Mouse (Mus musculus): ENCODE measurements around the gene Zscan29. TPM values are rescaled to one million over a fixed set of nuclear protein-coding genes. Genes with fewer than 3 reads are reported as not detected.
"Not testable (repeated sequence)": the region's sequence is repeated elsewhere in the genome, so short reads cannot be mapped to it uniquely, and the experiment has no call there.

Gene Zscan29
- total and polyA plus RNA-seq, 2 experiments from 2014 or later, result 4.2 to 5.6 TPM

DNA sequence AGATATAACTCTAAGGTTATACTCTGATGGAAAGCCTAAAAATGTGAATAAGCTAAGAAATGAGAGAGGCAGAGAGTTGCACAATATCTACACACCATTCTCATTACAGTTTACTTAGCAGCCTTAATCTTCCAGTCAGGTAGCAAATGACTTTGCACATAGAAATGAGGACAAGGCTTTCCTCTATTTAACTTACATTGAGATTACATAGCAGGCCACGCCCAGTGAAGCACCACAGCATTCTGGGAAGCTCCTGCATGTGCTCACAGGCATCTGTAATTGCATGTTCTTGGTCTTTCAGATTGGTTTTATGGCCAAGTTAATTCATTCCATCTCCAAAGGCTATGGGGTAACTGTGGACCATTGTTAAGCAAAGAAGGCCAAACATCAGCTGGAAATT is 38.1 kb downstream of the Zscan29 start:
- H3K4me3 ChIP-seq (ENCODE audit: low read depth, low read length), result no peak overlapping the region
- DNase-seq (ENCODE audit: low spot score) (no peak), ATAC-seq (ENCODE audit: insufficient read depth, low read depth) (no peak)
- no peaks in the 10 kb centered on the region for H3K36me3 ChIP-seq (replicated peaks; ENCODE audit: control insufficient read depth, insufficient read depth, low read length)
- no peaks in the 10 kb centered on the region; the same call in 1 of the 2 replicates for H3K4me1 ChIP-seq (ENCODE audit: control insufficient read depth, insufficient read depth)
- H3K27me3 ChIP-seq (ENCODE audit: control insufficient read depth, insufficient read depth, low read length), result no peaks in the 10 kb centered on the region
- H3K9me3 ChIP-seq (replicated peaks; ENCODE audit: control insufficient read depth, low read length), result no peaks in the 10 kb centered on the region
- WGBS, result 70% methylated on average over 1 of the region's 1 CpGs
- TF ChIP-seq CTCF (IDR thresholded peaks at IDR 0.05; ENCODE audit: low read depth) (no peak), EP300 (IDR thresholded peaks at IDR 0.05; ENCODE audit: low read depth) (no peak)
- no peak overlapping the region for H3K4me2 ChIP-seq (ENCODE audit: low read depth, low read length)
- H3K27ac ChIP-seq (ENCODE audit: low read depth), result no peak overlapping the region
- no peak overlapping the region for H3K9ac ChIP-seq (replicated peaks; ENCODE audit: low read depth, low read length)

DNA sequence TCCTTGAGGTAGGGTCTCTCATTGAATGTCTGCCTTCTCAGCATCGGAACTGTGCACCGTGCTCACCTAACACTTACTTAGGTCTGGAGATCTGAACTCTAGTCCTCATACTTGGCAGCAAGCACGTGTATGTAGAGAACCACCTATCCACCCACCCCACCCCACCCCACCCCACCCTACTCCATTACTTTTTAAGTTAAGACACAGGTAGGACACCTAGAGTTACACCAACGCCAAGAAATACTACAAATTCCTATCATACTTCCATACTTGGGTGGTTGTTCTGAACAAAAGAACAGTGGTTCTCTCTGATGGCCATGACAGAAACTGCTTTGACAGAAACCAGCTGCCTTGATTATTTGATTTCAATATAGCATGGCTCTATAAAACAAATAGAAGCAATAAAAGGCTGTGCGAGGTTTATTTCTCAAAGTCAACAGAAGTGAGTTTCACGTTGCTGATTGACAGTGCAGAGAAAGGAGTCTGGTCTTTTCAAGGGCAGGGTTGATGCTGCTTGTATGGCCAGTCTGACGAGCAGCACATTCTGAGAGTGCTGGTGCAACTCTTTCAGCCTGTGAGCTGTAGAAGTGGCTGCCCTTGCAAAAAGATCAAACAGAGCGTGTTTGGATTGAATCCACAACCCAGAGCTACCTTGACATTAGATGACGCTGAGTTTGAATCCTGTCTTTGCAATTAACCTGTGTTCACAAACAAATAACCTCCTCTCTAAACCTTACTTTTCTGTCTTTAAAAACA is 41.9 kb downstream of the Zscan29 start:
- WGBS, result 52% methylated on average over 9 of the region's 9 CpGs
- Histone ChIP-seq H3K27me3 (ENCODE audit: control insufficient read depth, insufficient read depth, low read length) (no peaks in the 10 kb centered on the region), H3K36me3 (replicated peaks; ENCODE audit: control insufficient read depth, insufficient read depth, low read length) (no peaks in the 10 kb centered on the region), H3K4me2 (ENCODE audit: low read depth, low read length) (no peak overlapping the region), H3K27ac (ENCODE audit: low read depth) (no peak overlapping the region), H3K9me3 (replicated peaks; ENCODE audit: control insufficient read depth, low read length) (no peaks in the 10 kb centered on the region), H3K4me3 (ENCODE audit: low read depth, low read length) (no peak overlapping the region), H3K9ac (replicated peaks; ENCODE audit: low read depth, low read length) (no peak overlapping the region), H3K4me1 (ENCODE audit: control insufficient read depth, insufficient read depth) (no peaks in the 10 kb centered on the region)
- no peak for TF ChIP-seq EP300 (IDR thresholded peaks at IDR 0.05; ENCODE audit: low read depth)
- TF ChIP-seq CTCF (IDR thresholded peaks at IDR 0.05; ENCODE audit: low read depth), result no peak
- DNase-seq (ENCODE audit: low spot score), result no peak
- ATAC-seq (ENCODE audit: insufficient read depth, low read depth), result no peak

DNA sequence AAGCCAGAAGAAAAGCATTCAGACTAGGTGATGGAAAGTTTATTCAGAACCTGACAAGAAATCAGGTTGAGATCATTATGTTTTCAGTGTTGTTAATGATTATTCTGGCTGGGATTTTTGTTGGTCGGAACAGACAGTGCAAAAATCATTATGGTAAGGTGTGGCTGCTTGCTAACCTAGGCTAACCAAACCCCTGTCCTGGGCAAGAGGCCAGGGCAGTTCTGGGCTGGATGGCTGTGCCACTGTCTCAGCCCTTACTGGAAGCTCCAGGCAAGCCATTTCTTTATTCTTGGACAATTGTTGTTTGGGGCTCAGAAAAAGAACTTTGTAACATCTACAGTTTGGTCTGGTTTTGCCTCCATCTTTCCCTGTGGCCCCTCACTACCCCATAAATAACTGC is 43.4 kb downstream of the Zscan29 start:
- H3K9me3 ChIP-seq (replicated peaks; ENCODE audit: control insufficient read depth, low read length), result no peaks in the 10 kb centered on the region
- H3K27me3 ChIP-seq (ENCODE audit: control insufficient read depth, insufficient read depth, low read length), result no peaks in the 10 kb centered on the region
- no peak overlapping the region for H3K4me2 ChIP-seq (ENCODE audit: low read depth, low read length)
- no peak for ATAC-seq (ENCODE audit: insufficient read depth, low read depth)
- WGBS, result 71% methylated on average over 1 of the region's 1 CpGs
- no peak for TF ChIP-seq EP300 (IDR thresholded peaks at IDR 0.05; ENCODE audit: low read depth)
- no peak for TF ChIP-seq CTCF (IDR thresholded peaks at IDR 0.05; ENCODE audit: low read depth)
- H3K4me1 ChIP-seq (ENCODE audit: control insufficient read depth, insufficient read depth), result no peaks in the 10 kb centered on the region
- H3K4me3 ChIP-seq (ENCODE audit: low read depth, low read length), result no peak overlapping the region
- no peak for DNase-seq (ENCODE audit: low spot score)
- no peaks in the 10 kb centered on the region for H3K36me3 ChIP-seq (replicated peaks; ENCODE audit: control insufficient read depth, insufficient read depth, low read length)
- no peak overlapping the region for H3K9ac ChIP-seq (replicated peaks; ENCODE audit: low read depth, low read length)
- no peak overlapping the region for H3K27ac ChIP-seq (ENCODE audit: low read depth)

DNA sequence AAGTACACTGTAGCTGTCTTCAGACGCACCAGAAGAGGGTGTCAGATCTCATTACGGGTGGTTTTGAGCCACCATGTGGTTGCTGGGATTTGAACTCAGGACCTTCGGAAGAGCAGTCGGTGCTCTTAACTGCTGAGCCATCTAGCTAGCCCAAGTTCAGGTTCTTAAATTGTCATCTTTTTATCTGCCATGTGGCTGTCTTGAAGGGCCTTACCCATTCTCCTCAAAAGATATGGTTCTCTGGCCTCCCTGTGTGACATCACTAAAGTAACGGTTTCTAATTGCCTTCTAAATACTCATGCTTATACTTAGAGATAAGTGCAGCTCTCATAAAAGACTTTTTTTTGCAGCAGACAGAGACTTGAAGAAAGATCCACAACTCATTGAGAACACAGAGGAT is 44.6 kb downstream of the Zscan29 start:
- not testable (repeated sequence) for H3K4me2 ChIP-seq (ENCODE audit: low read depth, low read length); H3K36me3 ChIP-seq (replicated peaks; ENCODE audit: control insufficient read depth, insufficient read depth, low read length); H3K4me3 ChIP-seq (ENCODE audit: low read depth, low read length); DNase-seq (ENCODE audit: low spot score); H3K9me3 ChIP-seq (replicated peaks; ENCODE audit: control insufficient read depth, low read length); H3K4me1 ChIP-seq (ENCODE audit: control insufficient read depth, insufficient read depth); H3K27me3 ChIP-seq (ENCODE audit: control insufficient read depth, insufficient read depth, low read length); H3K9ac ChIP-seq (replicated peaks; ENCODE audit: low read depth, low read length); H3K27ac ChIP-seq (ENCODE audit: low read depth); ATAC-seq (ENCODE audit: insufficient read depth, low read depth)
- WGBS, result 86% methylated on average over 5 of the region's 5 CpGs

DNA sequence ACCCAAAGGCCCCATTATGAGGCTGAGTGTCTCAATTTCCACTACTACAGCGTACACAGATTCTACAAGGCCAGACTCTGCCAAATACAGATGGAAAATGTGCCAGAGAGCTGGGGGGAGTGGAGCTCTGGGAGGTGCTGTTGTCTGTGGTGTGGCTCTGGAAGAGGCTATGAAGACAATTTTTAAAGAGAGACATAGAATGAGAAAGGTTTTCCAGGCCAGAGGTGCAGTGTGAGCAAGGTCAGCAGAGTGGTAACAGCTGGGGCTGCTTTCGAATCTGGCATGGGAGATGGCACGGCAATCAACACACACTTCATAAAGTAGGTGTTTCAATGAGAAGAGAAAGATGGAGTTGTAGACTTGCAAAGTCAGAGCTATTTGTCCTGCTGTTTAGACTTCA is 51.7 kb downstream of the Zscan29 start:
- no peaks in the 10 kb centered on the region for H3K4me1 ChIP-seq (ENCODE audit: control insufficient read depth, insufficient read depth)
- no peak overlapping the region for H3K27ac ChIP-seq (ENCODE audit: low read depth)
- H3K27me3 ChIP-seq (ENCODE audit: control insufficient read depth, insufficient read depth, low read length), result no peaks in the 10 kb centered on the region
- H3K4me3 ChIP-seq (ENCODE audit: low read depth, low read length), result no peak overlapping the region
- no peak overlapping the region for H3K9ac ChIP-seq (replicated peaks; ENCODE audit: low read depth, low read length)
- DNase-seq (ENCODE audit: low spot score) (no peak), ATAC-seq (ENCODE audit: insufficient read depth, low read depth) (no peak)
- WGBS, result 74% methylated on average over 3 of the region's 3 CpGs
- TF ChIP-seq EP300 (IDR thresholded peaks at IDR 0.05; ENCODE audit: low read depth), result no peak
- no peak for TF ChIP-seq CTCF (IDR thresholded peaks at IDR 0.05; ENCODE audit: low read depth)
- no peaks in the 10 kb centered on the region for H3K36me3 ChIP-seq (replicated peaks; ENCODE audit: control insufficient read depth, insufficient read depth, low read length)
- H3K4me2 ChIP-seq (ENCODE audit: low read depth, low read length), result no peak overlapping the region
- H3K9me3 ChIP-seq (replicated peaks; ENCODE audit: control insufficient read depth, low read length), result no peaks in the 10 kb centered on the region

DNA sequence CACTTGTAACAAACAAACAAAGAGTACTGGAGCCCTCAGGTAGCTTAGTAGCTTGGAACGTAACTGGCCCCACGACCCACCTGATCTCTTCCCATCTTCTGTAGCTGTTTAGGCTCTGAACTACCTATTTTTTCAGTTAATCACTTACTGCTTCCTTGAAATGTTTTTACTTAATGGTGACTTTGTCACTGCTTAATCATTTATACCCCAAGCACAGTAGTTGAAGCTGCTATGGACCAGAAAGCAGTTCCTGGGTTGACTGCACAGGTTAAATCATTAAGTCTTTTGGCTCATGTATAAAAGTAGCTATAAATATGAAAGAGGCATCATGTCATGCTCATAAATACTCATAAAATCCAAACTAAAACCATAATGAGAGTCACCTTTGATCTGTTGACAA is 55.5 kb downstream of the Zscan29 start:
- TF ChIP-seq EP300 (IDR thresholded peaks at IDR 0.05; ENCODE audit: low read depth) (no peak), CTCF (IDR thresholded peaks at IDR 0.05; ENCODE audit: low read depth) (no peak)
- ATAC-seq (ENCODE audit: insufficient read depth, low read depth) (no peak), DNase-seq (ENCODE audit: low spot score) (no peak)
- no peak overlapping the region for H3K4me3 ChIP-seq (ENCODE audit: low read depth, low read length)
- H3K27me3 ChIP-seq (ENCODE audit: control insufficient read depth, insufficient read depth, low read length), result no peaks in the 10 kb centered on the region
- no peaks in the 10 kb centered on the region for H3K9me3 ChIP-seq (replicated peaks; ENCODE audit: control insufficient read depth, low read length)
- no peak overlapping the region for H3K9ac ChIP-seq (replicated peaks; ENCODE audit: low read depth, low read length)
- H3K27ac ChIP-seq (ENCODE audit: low read depth), result no peak overlapping the region
- H3K4me1 ChIP-seq (ENCODE audit: control insufficient read depth, insufficient read depth), result no peaks in the 10 kb centered on the region
- H3K4me2 ChIP-seq (ENCODE audit: low read depth, low read length), result no peak overlapping the region
- no peaks in the 10 kb centered on the region for H3K36me3 ChIP-seq (replicated peaks; ENCODE audit: control insufficient read depth, insufficient read depth, low read length)
- 93% methylated on average over 2 of the region's 2 CpGs for WGBS
